Mouse (Mus musculus): ENCODE data around the gene Ankrd33b. TPM values are rescaled to one million over a fixed set of nuclear protein-coding genes. Genes with fewer than 3 reads are reported as not detected.
A peak's percentile ranks its signal among the peaks of the same experiment; 100 is the strongest.

The Ankrd33b gene
- 10 to 100 TPM; 70.4 to 76.4 TPM for total RNA-seq (2021)

DNA sequence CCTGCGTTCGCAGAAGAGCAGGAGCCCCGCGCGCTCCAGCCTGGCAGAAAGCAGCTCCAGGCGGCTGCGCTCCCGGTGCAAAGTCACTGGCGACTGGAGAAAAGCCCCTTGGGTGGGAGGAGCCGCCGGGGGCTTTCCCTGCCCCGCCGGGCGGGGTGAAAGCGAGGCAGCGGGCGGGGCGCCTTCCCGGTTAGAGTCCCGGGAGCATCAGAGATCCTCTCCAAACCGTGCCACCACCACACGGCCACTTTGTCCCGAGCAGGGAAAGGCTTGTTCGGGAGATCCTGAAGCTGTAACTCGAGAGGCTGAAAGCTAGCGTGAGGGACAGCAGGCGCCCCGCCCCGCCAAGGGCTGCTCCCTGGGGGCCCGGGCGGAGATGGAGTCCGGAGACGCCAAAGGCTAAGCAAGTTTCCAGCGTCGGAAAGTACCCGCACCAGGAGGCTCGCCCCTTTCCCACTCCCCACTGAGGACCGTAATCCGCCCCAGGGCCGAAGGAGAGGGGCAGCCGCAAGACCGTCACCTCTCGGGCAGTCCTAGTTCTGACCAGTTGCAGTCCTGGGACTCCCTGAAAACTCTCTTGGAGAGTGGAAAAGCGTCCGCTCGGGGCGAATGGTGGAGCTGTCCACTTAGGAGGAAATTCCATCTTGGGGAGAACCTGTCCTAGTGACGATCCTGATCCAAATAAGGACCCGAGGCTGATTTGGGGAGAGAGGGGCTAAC is at the start of gene Ankrd33b:
Gene Ankrd33b, minus strand, starts transcription at position 246 of the 720 bp plus-strand sequence.
- intact Hi-C loops (cut with DNase I), result loop anchor here (2.0 to 5.0 kb wide), 2 partner anchors 25 to 50 kb away; no protein-coding TSS in a partner anchor
- DNase-seq (ENCODE audit: low spot score in 2 of 2), result peak; percentile 68 to 80

DNA sequence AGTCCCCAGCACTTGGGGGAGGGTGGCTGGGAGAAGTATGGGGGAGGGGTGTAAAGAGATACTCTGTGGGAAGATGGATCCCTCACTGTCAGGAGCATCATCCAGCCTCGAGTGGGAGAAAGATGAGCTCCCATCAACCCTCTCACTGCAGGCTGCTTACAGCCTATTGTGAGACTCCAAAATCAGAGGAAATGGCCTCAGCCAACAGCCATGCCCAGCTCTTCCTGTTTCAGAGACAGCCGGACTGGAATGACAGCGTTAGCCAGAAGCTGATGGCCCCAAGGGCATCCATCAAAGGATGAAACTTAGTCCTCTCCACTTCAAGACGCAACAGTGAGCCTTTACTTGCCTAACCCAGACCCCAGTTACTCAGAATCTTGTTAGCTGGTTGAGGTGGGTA is 47.7 kb upstream of the Ankrd33b start:
- intact Hi-C loops (cut with DNase I), result loop anchor here (5.0 kb wide), 1 partner anchor 98 kb away; no protein-coding TSS in a partner anchor
- DNase-seq (ENCODE audit: low spot score in 2 of 2), result no peak

DNA sequence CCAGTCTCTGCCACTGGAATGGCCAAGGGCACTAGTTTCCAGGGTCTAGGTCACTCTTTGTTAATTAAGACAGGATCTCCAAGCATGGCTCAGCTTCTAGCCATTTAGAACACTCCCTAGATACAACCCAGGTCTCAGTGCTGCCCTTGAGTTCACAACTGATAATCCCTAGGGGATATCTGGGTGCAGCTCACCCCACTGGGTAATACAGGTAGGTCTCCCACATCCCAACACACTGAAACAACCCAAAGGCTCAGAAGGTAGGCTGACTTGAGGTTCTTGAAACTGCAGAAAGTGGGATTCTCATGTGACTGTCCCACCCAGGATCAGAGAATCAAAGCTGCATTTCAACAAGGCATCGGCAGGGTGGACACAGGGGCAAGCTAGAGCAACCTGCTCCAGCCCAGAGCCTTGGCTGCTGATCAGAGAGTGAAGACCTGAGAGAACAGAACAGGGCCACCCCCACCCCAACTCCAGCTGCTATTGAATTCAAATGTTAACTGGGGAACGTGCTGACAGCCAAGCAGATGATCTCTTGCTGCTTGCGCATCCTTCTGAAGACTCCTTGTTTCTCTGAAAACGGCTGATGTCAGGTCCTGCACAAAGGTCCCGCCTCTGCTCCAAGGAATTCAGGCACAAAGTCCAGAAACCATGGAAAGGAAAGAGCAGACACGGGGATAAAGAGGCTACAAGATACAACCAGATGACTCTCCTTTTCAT is 46.8 kb upstream of the Ankrd33b start:
- intact Hi-C loops (cut with DNase I), result no loop called here
- DNase-seq (ENCODE audit: low spot score in 2 of 2), result no peak

DNA sequence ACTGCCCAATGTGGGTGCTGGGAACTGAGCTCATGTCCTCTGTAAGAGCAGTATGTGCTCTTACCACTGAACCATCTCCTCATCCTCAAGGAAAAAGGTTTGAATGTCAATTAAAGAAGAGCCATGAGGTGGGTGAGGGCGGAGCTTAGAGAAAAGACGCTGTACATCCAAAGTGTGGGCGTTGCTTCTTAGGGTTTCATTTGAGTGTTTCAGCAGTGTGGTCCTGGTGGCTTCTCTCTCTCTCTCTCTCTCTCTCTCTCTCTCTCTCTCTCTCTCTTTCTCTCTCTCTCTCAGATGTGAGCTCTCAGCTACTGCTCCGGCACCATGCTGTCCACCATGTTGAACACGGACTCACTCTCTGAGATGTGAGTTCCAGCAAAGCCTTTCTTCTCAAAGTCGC is 46.1 kb upstream of the Ankrd33b start:
- DNase-seq (ENCODE audit: low spot score in 2 of 2), result no peak
- intact Hi-C loops (cut with DNase I), result no loop called here

DNA sequence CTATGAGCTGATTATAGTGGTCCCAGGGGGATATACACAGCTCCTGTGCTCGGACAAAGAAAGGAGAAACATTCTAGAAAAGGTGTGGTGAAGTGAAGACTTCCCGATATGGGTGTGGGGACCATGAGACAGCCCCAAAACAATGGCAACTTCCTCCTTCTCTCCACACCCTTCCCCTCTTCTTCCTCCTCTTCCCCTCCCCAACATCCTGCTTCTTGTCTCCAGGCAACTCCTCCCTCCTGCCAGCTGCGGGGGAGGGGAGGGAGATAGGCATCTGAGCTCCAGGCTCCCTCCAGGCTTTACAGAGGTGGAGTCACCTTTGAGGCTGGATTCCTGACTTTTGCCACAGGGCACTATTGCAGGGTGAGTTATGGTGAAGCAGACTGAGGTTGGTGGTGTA is 45.4 kb upstream of the Ankrd33b start:
- DNase-seq (ENCODE audit: low spot score in 2 of 2), result no peak

DNA sequence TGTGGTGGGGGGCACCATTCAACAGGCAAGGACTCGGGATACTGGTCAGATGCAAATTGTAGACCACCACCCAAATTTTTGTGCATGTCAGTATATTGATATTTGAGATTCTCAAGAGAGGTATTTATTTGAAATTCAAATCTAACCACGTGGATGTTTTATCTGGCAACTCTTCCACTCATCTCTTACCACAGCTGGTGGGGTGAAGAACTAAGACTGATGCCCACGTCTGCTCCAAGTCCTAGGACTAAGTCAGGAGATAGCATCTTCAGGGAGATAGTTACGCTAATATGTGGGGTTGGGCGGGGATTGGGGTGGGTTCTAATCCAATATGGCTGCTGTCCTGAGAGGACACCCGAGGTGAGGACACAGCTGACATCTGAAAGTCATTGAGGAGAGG is 44.9 kb upstream of the Ankrd33b start:
- no peak for DNase-seq (ENCODE audit: low spot score in 2 of 2)
- intact Hi-C loops (cut with DNase I), result no loop called here

More for the DNA sequence above, 45.4 kb upstream of the Ankrd33b start:
- intact Hi-C loops (cut with DNase I), result no loop called here

DNA sequence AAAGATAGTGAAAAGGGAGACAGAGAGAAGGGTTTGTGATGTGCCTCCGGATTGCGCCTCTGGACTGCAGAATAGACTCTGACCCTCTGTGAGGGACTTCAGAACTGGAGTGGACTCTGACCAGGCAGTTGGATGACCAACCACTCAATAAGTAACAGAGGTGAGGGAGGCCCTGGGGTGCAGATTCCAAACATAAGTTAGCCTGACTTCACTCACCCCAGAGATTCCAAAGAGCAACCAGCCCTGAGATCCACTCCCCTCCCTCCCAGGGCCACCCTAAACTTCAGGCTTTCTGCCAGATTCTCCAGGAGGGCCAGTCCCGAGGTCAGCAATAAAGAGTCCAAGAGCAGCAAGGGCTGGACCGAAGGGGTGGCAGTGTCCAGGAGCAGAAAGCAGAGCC is 40.0 kb upstream of the Ankrd33b start:
- intact Hi-C loops (cut with DNase I), result no loop called here
- DNase-seq (ENCODE audit: low spot score in 2 of 2), result no peak

DNA sequence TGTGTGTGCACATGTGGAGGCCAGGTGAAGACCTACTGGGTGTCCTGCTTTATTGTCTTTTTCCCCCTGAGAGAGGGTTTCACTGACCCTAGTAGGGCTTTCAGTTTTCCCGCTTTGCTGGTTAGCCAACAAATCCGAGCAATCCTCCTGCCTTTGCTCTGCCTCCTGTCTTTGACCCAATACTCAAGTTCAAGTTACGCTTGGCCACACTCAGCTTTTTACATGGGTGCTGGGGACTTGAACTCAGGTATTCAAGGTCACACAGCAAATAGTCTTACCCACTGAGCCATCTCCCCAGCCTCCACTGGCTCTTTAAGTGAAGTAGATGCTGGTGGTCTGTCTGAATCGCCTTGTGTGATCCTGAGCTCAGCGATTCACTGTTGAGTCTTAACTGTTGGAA is 39.4 kb upstream of the Ankrd33b start:
- DNase-seq (ENCODE audit: low spot score in 2 of 2), result no peak
- intact Hi-C loops (cut with DNase I), result no loop called here

DNA sequence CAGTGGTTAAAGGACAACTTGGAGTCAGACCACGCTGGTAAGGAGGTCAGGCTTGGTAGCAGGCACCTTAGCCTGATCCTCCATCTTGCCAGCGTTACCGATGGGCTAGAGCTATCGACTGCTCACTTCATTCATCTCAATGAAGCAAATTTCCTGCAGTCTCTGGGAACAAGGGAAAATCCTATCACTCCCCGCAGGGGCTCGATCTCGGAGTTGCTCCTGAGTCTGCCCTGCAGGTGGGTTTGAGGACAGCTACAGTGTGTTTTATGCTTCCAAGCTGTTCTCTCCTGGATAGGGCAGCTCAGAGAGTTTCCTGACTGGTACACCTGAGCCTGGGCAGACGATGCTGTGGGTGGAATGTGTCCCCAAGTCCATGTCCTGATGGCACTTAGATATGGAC is 36.8 kb upstream of the Ankrd33b start:
- peak in 1 of 2 experiments; percentile 1 for DNase-seq (ENCODE audit: low spot score in 2 of 2)
- intact Hi-C loops (cut with DNase I), result no loop called here

DNA sequence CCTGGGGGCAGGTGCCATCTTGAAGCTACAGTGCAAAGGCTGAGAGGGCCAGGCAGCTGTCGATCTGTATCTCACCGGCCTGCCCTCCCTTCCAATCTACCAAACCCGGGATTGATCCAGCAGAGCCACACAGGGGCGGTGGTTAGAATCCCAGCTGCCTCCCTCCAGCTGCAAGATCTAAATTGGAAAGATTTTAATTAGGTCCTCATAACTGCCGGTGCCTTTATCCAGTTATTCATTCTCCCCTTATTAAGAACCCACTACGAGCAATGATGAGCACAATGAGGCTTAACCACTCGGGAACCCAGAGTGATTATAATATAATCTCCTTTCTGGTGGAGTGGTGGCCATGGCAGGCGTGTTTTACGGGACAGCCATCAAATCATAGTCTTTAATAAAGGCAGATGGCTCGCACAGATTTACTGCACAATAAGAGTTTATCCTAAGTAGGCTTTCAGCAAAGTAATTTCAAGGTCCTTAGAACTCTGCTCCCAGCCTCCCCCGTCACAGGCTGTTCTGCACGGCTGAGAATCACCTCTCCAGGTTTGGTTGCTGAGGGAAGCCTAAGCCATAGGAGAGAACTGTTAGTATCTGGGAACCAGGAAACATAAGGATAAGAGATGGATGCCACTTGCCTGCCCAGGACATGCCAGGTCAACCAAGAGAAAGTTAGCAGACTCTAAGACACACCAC is 34.8 kb upstream of the Ankrd33b start:
- intact Hi-C loops (cut with DNase I), result no loop called here
- DNase-seq (ENCODE audit: low spot score in 2 of 2), result no peak

DNA sequence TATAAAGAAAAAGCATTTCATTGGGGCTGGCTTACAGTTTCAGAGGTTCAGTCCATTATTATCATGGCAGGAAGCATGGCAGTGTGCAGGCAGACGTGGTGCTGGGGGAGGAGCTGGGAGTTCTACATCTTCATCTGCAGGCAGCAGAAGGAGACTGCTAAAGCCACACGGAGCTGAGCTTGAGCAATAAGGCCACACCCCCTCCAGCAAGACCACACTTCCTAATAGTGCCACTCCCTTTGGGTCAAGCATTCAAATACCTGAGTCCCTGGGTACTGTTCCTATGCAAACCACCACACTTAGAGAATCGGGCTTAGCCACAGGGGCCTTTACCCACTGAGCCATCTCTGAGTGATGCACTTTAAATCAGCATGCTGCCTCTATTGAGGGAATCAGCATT is 33.4 kb upstream of the Ankrd33b start:
- no peak for DNase-seq (ENCODE audit: low spot score in 2 of 2)
- intact Hi-C loops (cut with DNase I), result no loop called here

DNA sequence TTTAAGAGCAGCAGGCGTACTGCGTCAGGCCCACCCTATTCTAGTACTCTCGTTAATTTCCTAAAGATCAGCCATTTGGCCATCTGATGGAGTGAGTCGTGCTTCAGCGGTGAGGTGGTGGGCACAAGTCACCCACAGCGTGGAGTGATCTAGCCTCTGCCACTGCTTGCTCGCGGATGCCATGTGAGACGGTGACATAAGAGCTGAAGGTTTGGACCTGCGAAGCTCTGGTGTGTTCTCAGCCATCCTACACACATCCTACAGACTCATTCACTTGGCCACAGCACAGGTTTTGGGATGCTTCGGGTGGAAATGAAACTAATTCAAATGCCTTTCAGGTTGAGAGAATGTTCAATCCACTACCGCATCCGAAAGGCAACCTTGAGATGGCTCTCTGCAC is 31.2 kb upstream of the Ankrd33b start:
- DNase-seq (ENCODE audit: low spot score in 2 of 2), result peak; percentile 65 to 81
- intact Hi-C loops (cut with DNase I), result no loop called here

DNA sequence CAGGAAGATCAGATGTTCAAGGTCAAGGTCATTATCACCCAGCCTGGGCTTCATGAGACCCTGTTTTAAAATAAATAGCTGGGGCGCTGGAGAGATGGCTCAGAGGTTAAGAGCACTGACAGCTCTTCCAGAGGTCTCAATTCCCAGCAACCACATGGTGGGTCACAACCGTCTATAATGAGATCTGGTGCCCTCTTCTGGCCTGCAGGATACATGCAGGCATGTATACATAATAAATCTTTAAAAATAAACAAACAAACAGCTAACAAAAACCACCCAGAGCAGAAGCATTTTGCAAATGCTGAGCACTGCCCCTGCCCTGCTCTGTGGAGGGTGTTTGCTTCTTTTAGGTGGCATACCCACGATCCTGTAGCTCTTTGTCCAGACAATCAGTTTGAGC is 29.9 kb upstream of the Ankrd33b start:
- DNase-seq (ENCODE audit: low spot score in 2 of 2), result no peak
- intact Hi-C loops (cut with DNase I), result no loop called here

DNA sequence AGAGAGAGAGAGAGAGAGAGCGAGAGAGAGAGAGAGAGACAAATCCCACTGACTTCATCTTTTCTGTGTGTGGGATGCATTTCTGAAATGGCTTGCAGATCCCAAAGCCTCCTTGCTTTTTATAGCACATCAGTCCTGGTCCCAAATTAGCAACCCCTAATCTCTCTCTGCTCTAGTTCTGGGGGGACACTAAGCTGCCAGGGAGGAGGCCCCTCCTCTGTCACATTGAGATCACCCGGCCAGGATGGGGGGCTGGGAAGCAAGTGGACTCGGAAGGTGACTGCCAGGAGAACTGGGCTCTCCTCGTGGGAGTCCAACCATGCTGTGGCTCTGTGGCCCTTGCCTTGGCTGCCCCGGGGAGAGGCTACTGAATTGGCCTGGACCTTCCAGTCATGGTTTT is 29.2 kb upstream of the Ankrd33b start:
- intact Hi-C loops (cut with DNase I), result loop anchor here (1.0 kb wide), 1 partner anchor 59 kb away; no protein-coding TSS in a partner anchor
- DNase-seq (ENCODE audit: low spot score in 2 of 2), result peak; percentile 56 to 68

DNA sequence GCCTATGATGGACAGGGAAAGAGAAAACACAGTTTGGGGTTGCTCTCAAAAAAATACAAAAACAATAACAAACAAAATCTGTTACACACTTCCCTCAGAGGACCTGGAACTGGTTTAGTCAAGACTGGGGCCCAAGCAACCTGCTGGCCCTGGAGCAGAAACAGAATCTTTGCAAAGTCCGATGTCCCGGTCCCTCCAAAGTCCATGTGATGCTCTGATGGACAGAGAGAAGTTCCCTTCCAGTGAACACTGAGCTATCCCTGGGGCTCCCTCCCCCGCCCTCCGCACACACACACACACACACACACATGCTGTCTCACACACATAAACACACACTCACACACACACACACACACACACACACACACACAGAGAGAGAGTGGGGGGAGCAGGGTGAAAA is 28.5 kb upstream of the Ankrd33b start:
- no peak for DNase-seq (ENCODE audit: low spot score in 2 of 2)
- intact Hi-C loops (cut with DNase I), result loop anchor here (1.0 kb wide), 1 partner anchor 59 kb away; no protein-coding TSS in a partner anchor

DNA sequence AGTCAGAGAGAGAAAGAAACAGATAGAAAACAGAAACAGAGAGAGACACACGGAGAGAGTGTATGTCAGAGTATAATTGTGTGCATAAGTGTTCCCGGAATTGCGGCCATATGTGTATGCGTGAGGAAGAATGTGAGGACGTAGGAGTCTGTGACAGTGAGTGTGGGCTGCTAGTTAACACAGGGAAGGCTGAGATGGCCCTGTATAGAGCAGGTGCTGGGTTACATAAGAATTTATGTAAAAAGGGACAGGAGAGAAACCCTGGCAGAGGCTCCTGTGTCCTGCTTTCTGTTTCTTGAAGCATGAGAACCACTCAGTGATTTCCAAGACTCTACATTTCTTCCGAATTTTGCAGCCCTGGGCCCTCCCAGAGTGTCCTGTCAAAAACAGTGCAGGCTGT is 25.9 kb upstream of the Ankrd33b start:
- intact Hi-C loops (cut with DNase I), result loop anchor here (1.0 to 2.0 kb wide), 2 partner anchors 27 to 35 kb away; partner anchors contain the start of gene Ankrd33b
- peak; percentile 70 to 79 for DNase-seq (ENCODE audit: low spot score in 2 of 2)

DNA sequence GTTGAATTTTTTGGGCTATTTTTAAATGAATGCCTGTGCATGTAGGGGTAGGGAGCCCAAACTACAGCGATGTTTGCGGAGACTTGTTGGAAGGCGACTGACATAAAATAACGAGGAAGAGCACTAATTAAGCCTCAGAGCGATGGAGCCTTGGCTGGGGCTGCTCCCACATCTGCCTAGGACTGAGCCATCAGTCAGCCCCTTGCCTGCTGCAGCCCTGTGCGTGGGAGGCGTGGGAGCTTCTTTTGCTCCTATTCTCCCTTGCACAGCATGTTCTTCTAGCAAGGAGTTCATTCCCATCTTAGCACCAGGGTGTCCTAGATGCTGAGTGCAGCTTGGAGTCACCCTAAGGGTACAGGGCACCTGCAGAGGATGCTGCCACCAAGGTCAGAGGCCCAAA is 25.2 kb upstream of the Ankrd33b start:
- intact Hi-C loops (cut with DNase I), result loop anchor here (1.0 to 2.0 kb wide), 2 partner anchors 26 to 36 kb away; partner anchors contain the start of gene Ankrd33b
- DNase-seq (ENCODE audit: low spot score in 2 of 2), result peak; percentile 74 to 76

DNA sequence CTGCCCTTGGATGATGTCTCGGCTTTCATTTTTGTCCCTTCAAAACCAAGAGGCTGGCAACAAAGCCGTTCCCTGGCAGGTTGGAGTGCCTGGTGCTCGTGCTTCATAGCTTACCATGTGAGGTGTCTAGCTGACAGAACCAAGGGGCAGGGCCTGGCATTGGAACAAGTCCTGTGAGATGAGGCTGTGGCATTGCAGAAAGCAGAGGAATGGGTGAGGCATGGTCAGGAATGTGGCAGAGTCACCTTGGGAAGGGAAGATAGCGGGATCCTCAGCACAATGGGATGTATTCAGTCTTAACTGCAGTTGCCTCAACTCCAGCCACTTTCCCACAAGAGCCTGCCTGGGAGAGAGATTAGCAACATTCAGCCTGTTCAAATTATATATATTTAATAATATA is 24.6 kb upstream of the Ankrd33b start:
- no peak for DNase-seq (ENCODE audit: low spot score in 2 of 2)
- intact Hi-C loops (cut with DNase I), result loop anchor here (2.0 kb wide), 1 partner anchor 25 kb away; the partner anchor contains the start of gene Ankrd33b

DNA sequence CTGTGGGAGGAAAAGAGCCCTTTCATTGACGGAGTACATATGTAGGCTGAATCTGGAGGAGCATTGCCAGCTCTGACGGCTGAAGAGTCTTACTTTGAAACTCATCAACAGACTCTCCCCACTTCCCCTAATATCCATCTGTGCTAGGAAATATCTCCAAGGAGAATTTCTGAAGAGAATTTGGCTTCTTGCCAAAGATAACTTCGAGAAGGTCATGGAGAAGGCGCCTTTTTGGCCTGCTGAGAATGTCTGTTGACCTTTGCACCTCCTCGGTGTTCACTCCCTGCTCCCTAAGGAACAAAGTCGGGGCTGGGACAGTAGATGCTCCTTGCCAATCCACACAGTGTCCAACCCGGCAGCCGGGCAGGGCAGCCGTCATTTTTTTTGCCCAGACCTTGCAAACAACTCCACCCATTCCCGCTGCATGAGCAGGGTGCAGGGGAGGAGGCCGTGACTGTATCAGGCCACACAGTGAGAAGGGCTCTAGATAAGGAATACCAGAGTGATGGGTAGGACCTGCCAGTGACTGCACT is 14.5 kb upstream of the Ankrd33b start:
- intact Hi-C loops (cut with DNase I), result no loop called here
- DNase-seq (ENCODE audit: low spot score in 2 of 2), result no peak

DNA sequence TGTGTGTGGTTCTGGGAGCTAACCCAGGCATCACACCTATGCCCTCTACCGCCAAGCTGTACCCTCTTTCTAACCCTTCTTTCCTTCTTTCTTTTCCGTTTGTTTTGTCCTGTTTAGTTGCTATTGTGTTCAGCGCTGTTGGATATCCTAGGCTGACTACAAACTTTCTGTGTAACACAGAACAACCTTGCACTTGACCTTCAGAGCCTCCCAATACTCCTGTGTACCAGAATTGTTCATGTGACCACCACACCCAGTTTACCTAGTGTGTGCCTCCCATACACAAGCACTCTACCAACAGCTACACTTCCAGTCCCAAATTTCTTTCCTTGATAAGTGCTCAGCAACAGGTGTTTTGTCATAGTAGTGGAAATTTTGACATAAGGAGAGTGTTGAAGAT is 11.9 kb upstream of the Ankrd33b start:
- DNase-seq (ENCODE audit: low spot score in 2 of 2), result no peak
- intact Hi-C loops (cut with DNase I), result no loop called here

All from left cerebral cortex, postnatal 36 days (tissue).